Mouse (Mus musculus) MEL (cell line): ENCODE results near the gene Trappc6a. TPM values are rescaled to one million over a fixed set of nuclear protein-coding genes. Genes with fewer than 3 reads are reported as not detected.

Source experiments
- DNase-seq: peaks from one replicate; pipeline ENCODE4 v3.0.0; 2011; ENCODE audit warnings: low read depth, low spot score
- H3K27ac ChIP-seq: 2 replicates; pipeline ENCODE4 v1.5.1; 2012; ENCODE audit warnings: low read depth, mild to moderate bottlenecking, control low read depth, low read length, moderate library complexity; ENCODE audit not compliant: control insufficient read depth
- H3K27me3 ChIP-seq, 2 experiments: fragments of 150-350 bp in 1 of 2; sonication (generic) in 1 of 2; 2 replicates each; pipeline ENCODE4 v1.6.1; 2012; ENCODE audit warnings: low read length in 2 of 2, mild to moderate bottlenecking in 2 of 2, improper control_type of control experiment in 1 of 2, moderate library complexity in 1 of 2; ENCODE audit not compliant: insufficient read depth in 2 of 2, control insufficient read depth in 1 of 2
- H3K36me3 ChIP-seq, 2 experiments: 2 replicates each; pipeline ENCODE4 v1.6.1; 2012 to 2014; ENCODE audit warnings: low read length in 2 of 2, improper control_type of control experiment in 1 of 2, inconsistent platforms in 1 of 2, mild to moderate bottlenecking in 1 of 2; ENCODE audit not compliant: insufficient read depth in 2 of 2, control insufficient read depth in 1 of 2
- H3K4me1 ChIP-seq, 2 experiments: fragments of 150-350 bp in 1 of 2; sonication (generic) in 1 of 2; 2 replicates each; pipeline ENCODE4 v1.6.1; 2012; ENCODE audit warnings: low read length in 2 of 2, improper control_type of control experiment in 1 of 2, mild to moderate bottlenecking in 1 of 2; ENCODE audit not compliant: insufficient read depth in 2 of 2, control insufficient read depth in 1 of 2
- H3K4me3 ChIP-seq, 2 experiments: fragments of 150-350 bp in 1 of 2; sonication (generic) in 1 of 2; 2 replicates each; pipeline ENCODE4 v1.5.1; 2012; ENCODE audit warnings: low read depth in 2 of 2, low read length in 2 of 2, mild to moderate bottlenecking in 2 of 2, moderate library complexity in 2 of 2, control low read depth in 1 of 2, improper control_type of control experiment in 1 of 2; ENCODE audit not compliant: control insufficient read depth in 1 of 2, insufficient read depth in 1 of 2
- H3K79me2 ChIP-seq: 2 replicates; pipeline ENCODE4 v1.6.1; 2012; ENCODE audit warnings: mild to moderate bottlenecking, low read length, moderate library complexity; ENCODE audit not compliant: control insufficient read depth, poor library complexity, insufficient read depth
- H3K9ac ChIP-seq: 2 replicates; pipeline ENCODE4 v1.6.1; 2012; ENCODE audit warnings: low read depth, mild to moderate bottlenecking, control low read depth, low read length, moderate library complexity; ENCODE audit not compliant: control insufficient read depth, poor library complexity, severe bottlenecking
- H3K9me3 ChIP-seq: fragments of 150-350 bp; sonication (generic); replicated peaks from 2 replicates; pipeline ENCODE4 v1.6.1; 2012; ENCODE audit warnings: mild to moderate bottlenecking, low read length, improper control_type of control experiment, moderate library complexity; ENCODE audit not compliant: insufficient read depth
- BHLHE40 ChIP-seq: IDR thresholded peaks from 2 replicates; pipeline ENCODE4 v1.6.1; 2012; ENCODE audit warnings: low read depth, mild to moderate bottlenecking, inconsistent platforms, low read length, improper control_type of control experiment, borderline replicate concordance
- CHD1 ChIP-seq: IDR thresholded peaks from 2 replicates; pipeline ENCODE4 v1.6.1; 2012; ENCODE audit warnings: low read depth, mild to moderate bottlenecking, inconsistent platforms, low read length, improper control_type of control experiment
- CHD2 ChIP-seq: IDR thresholded peaks from 2 replicates; pipeline ENCODE4 v1.6.1; 2011; ENCODE audit warnings: low read length, improper control_type of control experiment
- CTCF ChIP-seq, 3 experiments: IDR thresholded peaks in 2 of 3; conservative IDR thresholded peaks in 1 of 3; 2 replicates each; pipeline ENCODE4 v1.5.1; 2011 to 2012; ENCODE audit warnings: low read length in 3 of 3, low read depth in 2 of 3, mild to moderate bottlenecking in 2 of 3, improper control_type of control experiment in 1 of 3, inconsistent platforms in 1 of 3, mixed read lengths in 1 of 3, moderate library complexity in 1 of 3; ENCODE audit not compliant: control insufficient read depth in 1 of 3, insufficient read depth in 1 of 3, poor library complexity in 1 of 3, severe bottlenecking in 1 of 3
- E2F4 ChIP-seq: IDR thresholded peaks from 2 replicates; pipeline ENCODE4 v1.6.1; 2011; ENCODE audit warnings: low read depth, low read length, improper control_type of control experiment, borderline replicate concordance
- ELF1 ChIP-seq: IDR thresholded peaks from 2 replicates; pipeline ENCODE4 v1.6.1; 2014; ENCODE audit warnings: low read depth, mild to moderate bottlenecking, inconsistent platforms, low read length, improper control_type of control experiment, moderate library complexity
- EP300 ChIP-seq, 2 experiments: IDR thresholded peaks; 2 replicates each; pipeline ENCODE4 v1.6.1; 2011; ENCODE audit warnings: improper control_type of control experiment in 2 of 2, low read length in 2 of 2, low read depth in 1 of 2, mild to moderate bottlenecking in 1 of 2
- ETS1 ChIP-seq: IDR thresholded peaks from 2 replicates; pipeline ENCODE4 v1.6.1; 2012; ENCODE audit warnings: low read depth, mild to moderate bottlenecking, inconsistent platforms, low read length, improper control_type of control experiment, moderate library complexity
- GABPA ChIP-seq: IDR thresholded peaks from 2 replicates; pipeline ENCODE4 v1.6.1; 2012; ENCODE audit warnings: low read depth, mild to moderate bottlenecking, inconsistent platforms, low read length, improper control_type of control experiment, moderate library complexity
- GATA1 ChIP-seq: IDR thresholded peaks from 2 replicates; pipeline ENCODE4 v1.6.1; 2011; ENCODE audit warnings: low read depth, low read length, improper control_type of control experiment
- HCFC1 ChIP-seq: IDR thresholded peaks from 2 replicates; pipeline ENCODE4 v1.6.1; 2012; ENCODE audit warnings: low read depth, mild to moderate bottlenecking, inconsistent platforms, low read length, improper control_type of control experiment, moderate library complexity
- JUND ChIP-seq: IDR thresholded peaks from 2 replicates; pipeline ENCODE4 v1.6.1; 2011; ENCODE audit warnings: low read depth, mild to moderate bottlenecking, improper control_type of control experiment, low read length
- MAFK ChIP-seq: IDR thresholded peaks from 2 replicates; pipeline ENCODE4 v1.6.1; 2011; ENCODE audit warnings: low read depth, mild to moderate bottlenecking, low read length, improper control_type of control experiment, borderline replicate concordance
- MAX ChIP-seq: IDR thresholded peaks from 2 replicates; pipeline ENCODE4 v1.6.1; 2011; ENCODE audit warnings: low read length, improper control_type of control experiment
- MAZ ChIP-seq: IDR thresholded peaks from 2 replicates; pipeline ENCODE4 v1.6.1; 2012; ENCODE audit warnings: low read depth, mild to moderate bottlenecking, inconsistent platforms, low read length, improper control_type of control experiment
- MEF2A ChIP-seq: IDR thresholded peaks from 2 replicates; pipeline ENCODE4 v1.6.1; 2014; ENCODE audit warnings: low read depth, mild to moderate bottlenecking, inconsistent platforms, low read length, improper control_type of control experiment; ENCODE audit not compliant: poor library complexity, insufficient replicate concordance, severe bottlenecking; ENCODE audit errors: extremely low read depth
- MXI1 ChIP-seq: IDR thresholded peaks from 2 replicates; pipeline ENCODE4 v1.6.1; 2011; ENCODE audit warnings: mild to moderate bottlenecking, low read depth, low read length, improper control_type of control experiment
- MYB ChIP-seq: IDR thresholded peaks from 2 replicates; pipeline ENCODE4 v1.6.1; 2011; ENCODE audit warnings: mild to moderate bottlenecking, low read depth, low read length, improper control_type of control experiment
- NELFE ChIP-seq: IDR thresholded peaks from 2 replicates; pipeline ENCODE4 v1.6.1; 2011; ENCODE audit warnings: low read depth, low read length, improper control_type of control experiment
- NRF1 ChIP-seq: IDR thresholded peaks from 2 replicates; pipeline ENCODE4 v1.6.1; 2014; ENCODE audit warnings: low read depth, mild to moderate bottlenecking, inconsistent platforms, low read length, improper control_type of control experiment, moderate library complexity; ENCODE audit not compliant: poor library complexity, insufficient read depth, severe bottlenecking
- POLR2AphosphoS2 ChIP-seq: IDR thresholded peaks from 2 replicates; pipeline ENCODE4 v1.6.1; 2011; ENCODE audit warnings: low read length, improper control_type of control experiment
- POLR2AphosphoS5 ChIP-seq: IDR thresholded peaks from 2 replicates; pipeline ENCODE4 v1.6.1; 2012; ENCODE audit warnings: low read depth, borderline replicate concordance, mild to moderate bottlenecking, inconsistent platforms, low read length, moderate library complexity, mixed read lengths
- RAD21 ChIP-seq: IDR thresholded peaks from 2 replicates; pipeline ENCODE4 v1.6.1; 2011; ENCODE audit warnings: mild to moderate bottlenecking, low read depth, low read length, improper control_type of control experiment
- RCOR1 ChIP-seq: IDR thresholded peaks from 2 replicates; pipeline ENCODE4 v1.6.1; 2012; ENCODE audit warnings: low read depth, mild to moderate bottlenecking, inconsistent platforms, low read length, improper control_type of control experiment
- SIN3A ChIP-seq: IDR thresholded peaks from 2 replicates; pipeline ENCODE4 v1.6.1; 2012; ENCODE audit warnings: low read length, improper control_type of control experiment, inconsistent platforms
- SMC3 ChIP-seq: IDR thresholded peaks from 2 replicates; pipeline ENCODE4 v1.6.1; 2011; ENCODE audit warnings: low read depth, low read length, improper control_type of control experiment
- TAL1 ChIP-seq: IDR thresholded peaks from 2 replicates; pipeline ENCODE4 v1.6.1; 2012; ENCODE audit warnings: mild to moderate bottlenecking, inconsistent platforms, low read length, moderate library complexity, mixed read lengths
- TBP ChIP-seq: IDR thresholded peaks from 2 replicates; pipeline ENCODE4 v1.8.0; 2011; ENCODE audit warnings: low read depth, low read length, improper control_type of control experiment
- TCF12 ChIP-seq: IDR thresholded peaks from 2 replicates; pipeline ENCODE4 v1.6.1; 2014; ENCODE audit warnings: low read depth, mild to moderate bottlenecking, inconsistent platforms, low read length, improper control_type of control experiment, moderate library complexity
- UBTF ChIP-seq: IDR thresholded peaks from 2 replicates; pipeline ENCODE4 v1.6.1; 2012; ENCODE audit warnings: low read depth, mild to moderate bottlenecking, inconsistent platforms, low read length, improper control_type of control experiment, moderate library complexity, borderline replicate concordance; ENCODE audit not compliant: insufficient read depth
- USF1 ChIP-seq: IDR thresholded peaks from 2 replicates; pipeline ENCODE4 v1.6.1; 2014; ENCODE audit warnings: low read depth, mild to moderate bottlenecking, inconsistent platforms, low read length, improper control_type of control experiment, moderate library complexity
- ZC3H11A ChIP-seq: IDR thresholded peaks from 2 replicates; pipeline ENCODE4 v1.6.1; 2012; ENCODE audit warnings: low read depth, mild to moderate bottlenecking, inconsistent platforms, low read length, improper control_type of control experiment
- ZKSCAN1 ChIP-seq: IDR thresholded peaks from 2 replicates; pipeline ENCODE4 v1.6.1; 2012; ENCODE audit warnings: low read depth, mild to moderate bottlenecking, inconsistent platforms, low read length, improper control_type of control experiment, moderate library complexity
- ZMIZ1 ChIP-seq: IDR thresholded peaks from 2 replicates; pipeline ENCODE4 v1.6.1; 2012; ENCODE audit warnings: low read depth, mild to moderate bottlenecking, inconsistent platforms, low read length, improper control_type of control experiment, moderate library complexity
- ZNF384 ChIP-seq: IDR thresholded peaks from 2 replicates; pipeline ENCODE4 v1.6.1; 2012; ENCODE audit warnings: low read depth, mild to moderate bottlenecking, inconsistent platforms, low read length, improper control_type of control experiment
- polyA plus RNA-seq, 2 experiments: library from polyadenylated mRNA; stranded (reverse) in 1 of 2; unstranded in 1 of 2; fragments of >175 nt in 1 of 2; fragments of >200 nt in 1 of 2; gene quantifications; 2 replicates each; pipeline versions ENCODE4 v1.2.1 to v1.2.4; 2012; ENCODE audit warnings: low replicate concordance in 2 of 2, low read depth in 1 of 2; ENCODE audit not compliant: insufficient read length in 2 of 2, insufficient read depth in 1 of 2, missing spikeins in 1 of 2
- total RNA-seq: library from RNA; depleted of rRNA; stranded (reverse); fragments of 300-350 nt; gene quantifications from 2 replicates; pipeline ENCODE4 v1.2.3, GENCODE M21; 2012; rRNA removed

The Trappc6a gene
- total RNA-seq (65.6 and 88.2 TPM in 2 replicates), polyA plus RNA-seq (10 to 100 TPM in 1 of 2 experiments, not detected in 1; 82.8 TPM)

GRCm38 (mm10) chr7:19508150-19508923 is at the start of gene Trappc6a, which contains the start of gene Bloc1s3:
TSS of gene Trappc6a (plus strand) at chr7:19508395.
TSS of gene Bloc1s3 (minus strand) at chr7:19508367.
- Histone ChIP-seq H3K36me3 (peaks cover 0 to 6% of the 10 kb centered on the region in 2 experiments; a peak in 2 of 4 replicates), H3K9ac (peak within 1 kb of the TSS; percentile 95), H3K27me3 (no peaks in the 10 kb centered on the region), H3K9me3 (no peaks in the 10 kb centered on the region), H3K4me3 (peak within 1 kb of the TSS; percentile 86 to 94), H3K79me2 (peaks cover 21% of the 10 kb centered on the region), H3K27ac (peak within 1 kb of the TSS; percentile 95), H3K4me1 (peaks cover 0 to 8% of the 10 kb centered on the region in 2 experiments; a peak in 2 of 4 replicates)
- DNase-seq = peak; percentile 97
- TF ChIP-seq HCFC1 (peak; percentile 87), GATA1 (no peak), JUND (no peak), E2F4 (no peak), ZNF384 (0 out of 2 replicates have a peak, but pooled peaks have one; percentile 21), ELF1 (peak; percentile 93), RCOR1 (no peak), ETS1 (no peak), ZMIZ1 (peak; percentile 49; the same call in 1 of the 2 replicates), MEF2A (no peak), RAD21 (no peak), BHLHE40 (peak; percentile 87), POLR2AphosphoS5 (no peak), TAL1 (no peak), SIN3A (peak; percentile 97), MAFK (no peak), ZKSCAN1 (no peak), CHD1 (no peak), TCF12 (peak; percentile 64), CTCF (IDR thresholded peaks at IDR 0.05 in 2 of 3, conservative IDR thresholded peaks at IDR 0.05 in 1 of 3; ENCODE audit: control insufficient read depth in 1 of 3, insufficient read depth in 1 of 3, low read depth in 2 of 3, low read length in 3 of 3, poor library complexity in 1 of 3, severe bottlenecking in 1 of 3) (no peak), USF1 (peak; percentile 98), POLR2AphosphoS2 (peak; percentile 74), NRF1 (peak; percentile 36; the same call in 1 of the 2 replicates), TBP (peak; percentile 79), MXI1 (peak; percentile 52), MAX (peak; percentile 91), GABPA (no peak), SMC3 (no peak), EP300 (IDR thresholded peaks at IDR 0.05; ENCODE audit: low read depth in 1 of 2, low read length in 2 of 2) (no peak), MAZ (peak; percentile 45; the same call in 1 of the 2 replicates), ZC3H11A (no peak), MYB (no peak), UBTF (no peak), NELFE (peak; percentile 68), CHD2 (peak; percentile 74)
